Mouse (Mus musculus): ENCODE data around the gene Gtf2h4.

- TF ChIP-seq CTCF (IDR thresholded peaks at IDR 0.05; ENCODE audit: low read depth) (no peak), EP300 (IDR thresholded peaks at IDR 0.05; ENCODE audit: low read depth) (no peak)
Observed at GRCm38 (mm10) chr17:35697429-35697758, 23.9 kb upstream of the Gtf2h4 start.

Data from heart, postnatal 0 days (tissue).